Mouse (Mus musculus) heart, postnatal 4 days (tissue): ENCODE results near the gene Phlpp1. TPM values are rescaled to one million over a fixed set of nuclear protein-coding genes. Genes with fewer than 3 reads are reported as not detected.

ENCODE experiments used
- DNase-seq: peaks from one replicate; pipeline ENCODE4 v3.0.0; 2021
- total RNA-seq, 2 experiments: library from RNA; stranded (reverse); gene quantifications; 2 replicates each; pipeline ENCODE4 v1.2.3; 2021

Phlpp1 gene
- total RNA-seq, 2 experiments from 2014 or later: 21.7 to 21.9 TPM

- no peak for DNase-seq
These were observed 26.4 kb downstream of the Phlpp1 start for GRCm38 (mm10) chr1:106197991-106198390.

- no peak for DNase-seq
These were observed 27.6 kb downstream of the Phlpp1 start for GRCm38 (mm10) chr1:106199109-106199508.

- DNase-seq: peak; percentile 79
These were observed 28.1 kb downstream of the Phlpp1 start for GRCm38 (mm10) chr1:106199686-106200085.

- no peak for DNase-seq
These were observed 29.5 kb downstream of the Phlpp1 start for GRCm38 (mm10) chr1:106201025-106201424.

- DNase-seq: no peak
These were observed 30.4 kb downstream of the Phlpp1 start for GRCm38 (mm10) chr1:106201929-106202328.

- DNase-seq: no peak
These were observed 32.4 kb downstream of the Phlpp1 start for GRCm38 (mm10) chr1:106203942-106204341.

GRCm38 (mm10) chr1:106204350-106204749 is 32.8 kb downstream of the Phlpp1 start:
- peak; percentile 67 for DNase-seq

- DNase-seq: no peak
These were observed 37.0 kb downstream of the Phlpp1 start for GRCm38 (mm10) chr1:106208581-106208980.

- DNase-seq: no peak
These were observed 38.9 kb downstream of the Phlpp1 start for GRCm38 (mm10) chr1:106210461-106210860.

- no peak for DNase-seq
These were observed 39.6 kb downstream of the Phlpp1 start for GRCm38 (mm10) chr1:106211146-106211545.

GRCm38 (mm10) chr1:106220431-106220830 is 48.9 kb downstream of the Phlpp1 start:
- no peak for DNase-seq

GRCm38 (mm10) chr1:106221371-106221770 is 49.8 kb downstream of the Phlpp1 start:
- no peak for DNase-seq

GRCm38 (mm10) chr1:106221964-106222363 is 50.4 kb downstream of the Phlpp1 start:
- no peak for DNase-seq

- no peak for DNase-seq
These were observed 55.1 kb downstream of the Phlpp1 start for GRCm38 (mm10) chr1:106226613-106227012.

GRCm38 (mm10) chr1:106230313-106230712 is 58.8 kb downstream of the Phlpp1 start:
- no peak for DNase-seq

- DNase-seq: no peak
These were observed 59.8 kb downstream of the Phlpp1 start for GRCm38 (mm10) chr1:106231345-106231744.

GRCm38 (mm10) chr1:106231805-106232459 is 60.4 kb downstream of the Phlpp1 start:
- DNase-seq: peak; percentile 61

- no peak for DNase-seq
These were observed 60.9 kb downstream of the Phlpp1 start for GRCm38 (mm10) chr1:106232460-106232850.

- DNase-seq: no peak
These were observed 65.4 kb downstream of the Phlpp1 start for GRCm38 (mm10) chr1:106236986-106237385.

GRCm38 (mm10) chr1:106240116-106240685 is 68.6 kb downstream of the Phlpp1 start:
- DNase-seq: no peak

- no peak for DNase-seq
These were observed 69.5 kb downstream of the Phlpp1 start for GRCm38 (mm10) chr1:106241059-106241458.

GRCm38 (mm10) chr1:106242129-106242528 is 70.6 kb downstream of the Phlpp1 start:
- peak; percentile 32 for DNase-seq

GRCm38 (mm10) chr1:106243371-106243770 is 71.8 kb downstream of the Phlpp1 start:
- DNase-seq: no peak

- DNase-seq: no peak
These were observed 72.7 kb downstream of the Phlpp1 start for GRCm38 (mm10) chr1:106244245-106244644.
